Mouse (Mus musculus) brain, embryonic 14.5 days (tissue): ENCODE data around the gene Ccdc194. TPM values are rescaled to one million over a fixed set of nuclear protein-coding genes. Genes with fewer than 3 reads are reported as not detected.

Source experiments
- DNase-seq: peaks from one replicate; pipeline ENCODE4 v3.0.0-alpha.2; 2011; ENCODE audit warnings: low read depth
- CTCF ChIP-seq: fragments of 200-500 bp; IDR thresholded peaks from 2 replicates; pipeline ENCODE4 v1.5.1; 2012; ENCODE audit warnings: inconsistent platforms, mild to moderate bottlenecking, moderate library complexity, borderline replicate concordance; ENCODE audit not compliant: insufficient read depth, insufficient read length; ENCODE audit errors: extremely low read depth
- POLR2A ChIP-seq: fragments of 200-500 bp; IDR thresholded peaks from 2 replicates; pipeline ENCODE4 v1.6.1; 2012; ENCODE audit warnings: mild to moderate bottlenecking, inconsistent platforms, borderline replicate concordance; ENCODE audit not compliant: poor library complexity, insufficient read depth, insufficient read length, severe bottlenecking; ENCODE audit errors: extremely low read depth
- polyA plus RNA-seq: library from polyadenylated mRNA; depleted of rRNA; stranded (reverse); fragments of >200 nt; gene quantifications from 2 replicates; pipeline ENCODE4 v1.2.3, GENCODE M21; 2012

Ccdc194 gene
- polyA plus RNA-seq, 1 experiment, result 0.56 TPM

GRCm38 (mm10) chr8:71519037-71519825 is 6.3 kb downstream of the Ccdc194 start:
- DNase-seq, result peak; percentile 81
- TF ChIP-seq CTCF, result peak; percentile 67

GRCm38 (mm10) chr8:71516786-71517185 is 8.7 kb downstream of the Ccdc194 start:
- DNase-seq, result no peak

DNA sequence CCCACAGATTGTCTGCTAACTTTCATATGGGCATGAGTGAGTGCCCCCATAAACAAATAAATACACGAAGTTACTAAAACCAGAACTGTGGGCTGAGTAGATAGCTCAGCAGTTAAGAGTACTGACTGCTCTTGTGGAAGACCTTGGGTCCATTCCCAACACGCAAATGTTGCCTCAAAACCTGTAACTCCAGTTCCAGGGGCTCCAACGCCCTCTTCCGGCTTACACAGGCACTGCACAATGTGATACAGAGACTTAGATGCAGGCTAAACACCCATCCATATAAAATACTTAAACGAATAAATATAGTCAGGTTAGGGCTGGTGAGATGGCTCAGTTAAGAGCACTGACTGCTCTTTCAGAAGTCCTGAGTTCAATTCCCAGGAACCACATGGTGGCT is 10.5 kb downstream of the Ccdc194 start:
- no peak for TF ChIP-seq POLR2A
- TF ChIP-seq CTCF, result no peak

More at GRCm38 (mm10) chr8:71516786-71517185, 8.7 kb downstream of the Ccdc194 start:
- no peak for TF ChIP-seq POLR2A
- no peak for TF ChIP-seq CTCF

DNA sequence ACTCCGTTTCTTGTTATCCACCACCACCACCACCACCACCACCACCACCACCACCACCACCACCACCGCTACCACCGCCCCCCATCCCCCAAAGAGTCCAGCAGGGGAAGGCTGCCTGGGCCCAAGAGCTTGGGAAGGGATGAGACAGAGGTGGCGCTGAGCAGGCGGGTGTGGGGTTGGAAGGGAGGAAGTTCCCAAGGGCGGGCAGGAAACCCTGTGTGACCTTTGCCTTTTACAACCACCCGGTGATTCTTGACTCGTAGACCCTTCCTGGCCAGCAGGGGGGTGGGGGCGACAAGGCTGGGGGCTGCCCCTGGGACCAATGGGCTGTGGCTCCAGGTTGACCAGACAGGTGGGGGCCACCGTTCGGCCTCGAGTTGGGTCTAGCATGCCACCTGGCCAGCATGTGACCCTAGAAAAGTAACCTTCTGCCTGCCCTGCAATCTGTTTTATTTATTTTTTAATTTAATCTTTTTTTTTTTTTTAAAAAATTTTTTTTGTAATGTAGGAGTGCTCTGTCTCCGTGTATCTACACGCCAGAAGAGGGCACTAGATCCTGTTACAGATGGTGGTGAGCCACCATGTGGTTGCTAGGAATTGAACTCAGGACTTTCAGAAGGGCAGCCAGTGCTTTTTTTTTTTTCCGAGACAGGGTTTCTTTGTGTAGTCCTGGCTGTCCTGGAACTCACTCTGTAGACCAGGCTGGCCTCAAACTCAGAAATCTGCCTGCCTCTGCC is 12.3 kb downstream of the Ccdc194 start:
- TF ChIP-seq CTCF (no peak), POLR2A (no peak)
- DNase-seq, result no peak

More for the DNA sequence above, 10.5 kb downstream of the Ccdc194 start:
- no peak for DNase-seq

DNA sequence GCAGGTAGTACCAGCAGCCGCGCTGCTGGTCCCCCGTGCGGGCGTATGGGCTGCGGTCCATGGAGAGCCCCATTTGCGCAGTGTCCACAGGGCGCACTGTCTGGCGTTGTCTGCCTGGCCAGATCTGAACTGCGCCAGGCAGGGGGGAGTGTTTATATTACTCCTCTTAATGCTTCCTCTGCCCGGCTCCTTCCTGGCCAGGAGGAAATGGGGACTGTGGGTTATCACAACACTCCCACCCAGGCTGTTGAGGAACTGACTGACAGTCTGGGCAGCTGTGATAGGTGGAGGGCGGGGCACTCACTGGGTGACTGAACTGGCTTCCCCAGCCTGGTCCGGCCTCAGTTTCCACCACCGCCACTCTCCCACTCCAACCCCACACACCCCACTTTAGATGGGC is 13.9 kb downstream of the Ccdc194 start, which contains the start of gene Plvap:
Gene Plvap, minus strand, starts transcription at position 109 of the 400 bp plus-strand sequence.
- DNase-seq, result no peak
- no peak for TF ChIP-seq POLR2A
- no peak for TF ChIP-seq CTCF

DNA sequence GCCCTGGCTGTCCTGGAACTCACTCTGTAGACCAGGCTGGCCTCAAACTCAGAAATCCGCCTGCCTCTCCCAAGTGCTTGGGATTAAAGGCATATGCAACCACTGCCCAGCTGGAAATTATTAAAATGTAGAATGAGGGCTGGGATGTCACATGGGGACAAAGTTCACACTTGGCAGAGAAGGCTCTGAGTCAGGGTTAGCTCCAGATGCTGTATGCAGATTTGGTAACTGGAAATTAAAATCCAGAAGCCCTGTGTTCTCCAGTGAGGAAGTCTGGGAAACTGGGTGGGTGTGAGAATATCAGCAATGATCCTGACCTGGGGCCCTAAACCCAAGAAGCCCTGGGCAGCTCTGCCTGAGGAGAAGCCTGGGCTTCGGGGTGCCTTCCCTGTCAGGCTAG is 16.2 kb downstream of the Ccdc194 start:
- DNase-seq, result no peak
- no peak for TF ChIP-seq POLR2A
- no peak for TF ChIP-seq CTCF

DNA sequence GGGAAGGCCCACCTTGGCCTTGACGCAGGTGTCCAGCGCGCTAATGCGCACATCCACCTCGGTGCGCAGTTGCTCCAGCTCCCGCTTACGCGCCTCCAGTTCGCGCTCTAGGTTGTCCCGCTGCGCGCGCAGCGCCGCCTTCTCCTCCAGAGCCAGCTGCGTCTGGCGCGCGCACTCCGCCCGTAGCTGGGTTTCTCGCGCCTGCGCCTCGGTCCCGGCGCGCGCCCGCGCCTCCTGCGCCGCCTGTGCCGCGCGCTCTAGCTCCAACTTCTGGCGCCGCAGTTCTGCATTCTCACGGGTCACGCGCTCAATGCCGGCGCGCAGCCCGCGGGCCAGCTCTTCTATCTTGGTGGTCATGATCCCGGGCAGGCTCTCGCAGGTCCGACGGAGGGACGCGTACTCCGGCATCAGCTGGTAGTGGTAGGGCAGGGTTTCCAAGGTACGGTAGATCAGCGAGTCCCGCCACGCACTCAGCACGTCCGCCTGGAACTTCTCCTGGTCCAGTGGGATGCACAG is 17.9 kb downstream of the Ccdc194 start:
- peak; percentile 94 for DNase-seq
- TF ChIP-seq CTCF (no peak), POLR2A (no peak)

DNA sequence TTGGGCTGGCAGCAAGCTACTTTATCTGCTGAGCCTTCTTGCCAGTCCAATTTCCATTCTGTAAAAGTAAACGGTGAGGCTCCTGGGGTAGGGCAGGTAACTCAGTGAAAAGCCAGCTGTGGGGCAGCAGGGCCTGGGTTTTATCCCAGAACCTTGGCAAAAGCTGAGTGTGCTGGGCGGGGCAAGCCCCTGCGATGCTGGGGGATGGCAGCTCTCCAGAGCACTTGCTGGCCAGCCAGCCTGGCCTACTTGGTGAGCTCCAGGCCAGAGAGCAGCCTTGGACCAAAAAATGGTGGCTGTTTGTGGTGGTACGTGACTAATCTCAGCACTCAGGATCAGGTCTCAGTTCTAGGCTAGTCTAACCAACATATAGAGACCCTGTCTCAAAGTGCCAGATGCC is 19.5 kb downstream of the Ccdc194 start:
- no peak for TF ChIP-seq POLR2A
- no peak for TF ChIP-seq CTCF
- no peak for DNase-seq

DNA sequence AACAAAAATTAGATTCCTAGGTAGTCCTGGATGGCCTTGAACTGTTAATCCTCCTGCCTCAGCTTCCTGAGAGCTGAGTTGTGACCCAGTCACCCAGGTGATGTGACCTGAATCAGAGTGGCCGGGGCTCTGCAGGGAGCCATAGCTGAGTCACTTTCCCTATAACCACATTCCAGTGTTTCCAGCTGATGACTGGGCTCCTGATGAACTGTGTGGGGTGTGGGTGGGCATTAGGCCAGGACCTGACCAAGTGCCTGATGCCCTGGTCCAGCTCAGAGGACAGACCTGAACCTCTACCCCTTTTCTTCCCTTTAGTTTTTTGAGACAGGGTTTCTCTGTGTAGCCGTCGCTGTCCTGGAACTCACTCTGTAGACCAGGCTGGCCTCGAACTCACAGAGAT is 20.2 kb downstream of the Ccdc194 start:
- no peak for DNase-seq
- TF ChIP-seq POLR2A (no peak), CTCF (no peak)

DNA sequence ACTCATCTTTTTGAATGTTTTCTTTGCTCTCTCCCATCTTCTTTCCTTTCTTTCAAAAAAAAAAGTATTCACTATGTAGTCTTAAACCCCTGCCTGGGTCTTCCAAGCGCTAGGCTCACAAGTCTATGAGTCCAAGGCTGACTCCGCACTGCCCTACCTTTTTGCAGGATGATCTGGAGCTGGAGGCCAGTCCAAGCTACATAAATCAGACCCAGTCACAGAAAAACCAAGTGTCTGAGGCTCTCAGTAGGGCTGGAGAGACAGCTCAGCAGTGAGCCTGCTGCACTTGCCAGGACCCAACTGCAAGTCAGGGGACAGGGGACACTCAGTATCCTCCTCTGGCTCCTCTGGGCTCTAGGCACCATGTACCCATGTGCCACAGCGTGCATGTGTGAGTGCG is 21.2 kb downstream of the Ccdc194 start:
- TF ChIP-seq POLR2A, result no peak
- DNase-seq, result no peak

DNA sequence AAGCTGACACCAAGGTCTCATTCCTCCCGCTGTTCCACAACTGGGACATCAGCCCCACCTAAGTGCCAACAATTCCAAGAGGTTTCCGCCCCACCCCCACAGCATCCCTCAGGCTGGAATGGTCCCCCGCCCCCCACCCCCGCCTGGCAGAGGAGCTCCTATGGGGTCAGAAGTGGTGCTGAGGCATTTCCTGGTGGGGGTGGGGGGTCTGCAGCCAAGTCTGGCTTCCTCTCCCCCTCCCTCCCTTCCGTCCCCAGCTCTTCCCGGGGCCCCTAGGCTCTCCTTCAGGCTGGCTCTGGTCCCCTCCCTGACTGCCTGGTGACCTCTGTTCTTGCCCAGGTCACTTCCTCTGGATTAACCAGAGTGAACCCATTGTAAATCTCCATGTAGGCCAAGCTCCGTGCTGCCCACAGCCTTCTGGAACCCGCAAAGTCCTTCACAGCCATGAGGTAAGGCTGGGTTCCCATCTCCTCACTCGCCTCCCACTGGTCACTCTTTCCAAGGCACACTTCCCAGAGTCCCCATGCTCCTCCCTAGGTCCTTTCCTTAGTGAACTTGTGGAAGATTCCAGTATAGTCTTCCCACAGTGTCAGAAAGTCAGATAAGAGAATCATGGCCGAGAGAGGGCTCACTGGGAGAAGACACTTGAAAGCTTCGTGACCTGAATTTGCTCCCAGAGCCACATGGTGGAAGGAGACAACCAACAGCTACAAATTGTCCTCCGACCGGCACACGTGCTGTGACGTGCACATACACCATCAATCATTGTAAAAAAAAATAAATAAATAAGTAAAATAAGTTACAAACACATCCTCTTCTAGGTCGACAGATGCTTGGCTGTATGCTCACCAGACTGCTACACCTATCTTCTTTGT is 26.5 kb downstream of the Ccdc194 start:
- no peak for DNase-seq
- TF ChIP-seq CTCF (no peak), POLR2A (no peak)

DNA sequence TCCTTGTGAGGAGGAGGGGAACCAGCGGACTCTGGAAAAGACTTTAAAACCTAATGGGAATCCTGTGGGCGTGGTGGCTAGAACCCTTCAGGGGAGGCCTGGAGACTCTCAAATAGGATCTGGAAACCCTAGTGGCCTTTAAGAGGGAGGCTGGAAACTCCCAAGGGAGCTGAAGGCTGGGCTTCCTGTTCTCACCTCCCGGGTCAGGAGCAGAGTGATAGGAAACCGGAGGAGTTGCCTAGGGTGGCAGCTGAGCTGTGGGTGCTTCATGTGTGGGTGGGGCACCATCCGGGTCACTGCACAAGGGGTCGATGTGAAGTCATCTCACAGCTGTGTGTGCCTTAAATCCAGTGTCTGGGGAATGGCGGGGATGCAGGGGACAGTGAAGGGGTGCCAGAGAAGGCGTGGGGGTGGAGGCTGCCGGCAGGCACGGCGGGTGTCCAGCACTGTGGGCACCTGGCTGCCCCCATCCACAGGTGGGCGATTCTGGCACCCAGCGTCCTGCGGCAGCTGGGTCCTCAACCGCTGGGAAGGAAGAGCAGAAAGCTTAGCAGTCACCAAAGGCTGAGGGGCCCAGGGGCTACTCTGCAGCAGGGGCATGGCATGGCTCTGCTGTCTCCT is 27.5 kb downstream of the Ccdc194 start:
- no peak for DNase-seq
- no peak for TF ChIP-seq CTCF
- no peak for TF ChIP-seq POLR2A
